Mouse (Mus musculus) heart, adult 2 months (tissue): ENCODE data around the gene Fgfr2.

Source experiments
- CTCF ChIP-seq: fragments of 200-600 bp; IDR thresholded peaks from 2 replicates; pipeline ENCODE4 v1.8.1; 2022; ENCODE audit warnings: antibody characterized with exemption, mild to moderate bottlenecking, moderate library complexity
- POLR2A ChIP-seq: fragments of 200-500 bp; IDR thresholded peaks from 2 replicates; pipeline ENCODE4 v1.6.1; 2011; ENCODE audit warnings: mild to moderate bottlenecking, low read depth, low read length, control low read depth; ENCODE audit not compliant: insufficient read depth

- TF ChIP-seq CTCF (no peak), POLR2A (no peak)
Observed at GRCm38 (mm10) chr7:130617591-130617990, 2505.6 kb downstream of the Fgfr2 start.
